Mouse (Mus musculus) neural tube, embryonic 11.5 days (tissue): ENCODE measurements at regions not wholly inside any gene's neighbourhood (a gene's known extent, or its start where the extent isn't known, plus 50 kb on each side); places are given as distances from the start of the nearest gene placed in this dataset.
A peak's percentile ranks its signal among the peaks of the same experiment; 100 is the strongest.
"Not testable (repeated sequence)": the region's sequence is repeated elsewhere in the genome, so short reads cannot be mapped to it uniquely, and the experiment has no call there.

Experiments
- ATAC-seq: fragments of 200-750 bp; cut with Nextera tagmentation; 2 replicates; pipeline ENCODE4 v1.8.0; 2017; ENCODE audit warnings: moderate number of reproducible peaks, mild to moderate bottlenecking, moderate TSS enrichment, moderate library complexity; ENCODE audit not compliant: insufficient read depth, low FRiP score, low TSS enrichment
- DNase-seq: peaks from one replicate; pipeline ENCODE4 v3.0.0-alpha.2; 2015; ENCODE audit warnings: low spot score
- H3K27ac ChIP-seq: fragments of 300-500 bp; sonication (generic); 2 replicates; pipeline ENCODE4 v1.5.1; 2014; ENCODE audit warnings: low read depth, mild to moderate bottlenecking, low read length
- H3K27me3 ChIP-seq: fragments of 300-500 bp; sonication (generic); 2 replicates; pipeline ENCODE4 v1.6.1; 2014; ENCODE audit warnings: mild to moderate bottlenecking, low read length, mixed read lengths; ENCODE audit not compliant: control insufficient read depth, insufficient read depth
- H3K36me3 ChIP-seq: fragments of 300-500 bp; sonication (generic); 2 replicates; pipeline ENCODE4 v1.6.1; 2014; ENCODE audit warnings: mild to moderate bottlenecking, low read length, moderate library complexity, mixed read lengths; ENCODE audit not compliant: control insufficient read depth, insufficient read depth
- H3K4me1 ChIP-seq: fragments of 300-500 bp; sonication (generic); 2 replicates; pipeline ENCODE4 v1.6.1; 2014; ENCODE audit warnings: low read length, mixed read lengths; ENCODE audit not compliant: control insufficient read depth, insufficient read depth
- H3K4me2 ChIP-seq: fragments of 300-500 bp; sonication (generic); 2 replicates; pipeline ENCODE4 v1.6.1; 2014; ENCODE audit warnings: low read depth, mild to moderate bottlenecking, moderate library complexity
- H3K4me3 ChIP-seq: fragments of 300-500 bp; sonication (generic); 2 replicates; pipeline ENCODE4 v1.5.1; 2014; ENCODE audit warnings: low read depth, low read length
- H3K9ac ChIP-seq: fragments of 300-500 bp; sonication (generic); 2 replicates; pipeline ENCODE4 v1.6.1; 2014; ENCODE audit warnings: mild to moderate bottlenecking, low read length
- H3K9me3 ChIP-seq: fragments of 300-500 bp; sonication (generic); 2 replicates; pipeline ENCODE4 v1.6.1; 2016; ENCODE audit warnings: low read length; ENCODE audit not compliant: control insufficient read depth
- WGBS: fragments of 180-500 bp; shearing (Covaris S2); extraction: QIAGEN DNeasy Blood & Tissue Kit; methylation state at CpG from one replicate; pipeline ENCODE4 v1.1.7; 2014; 5-methylcytosine and 5-hydroxymethylcytosine counted together

DNA sequence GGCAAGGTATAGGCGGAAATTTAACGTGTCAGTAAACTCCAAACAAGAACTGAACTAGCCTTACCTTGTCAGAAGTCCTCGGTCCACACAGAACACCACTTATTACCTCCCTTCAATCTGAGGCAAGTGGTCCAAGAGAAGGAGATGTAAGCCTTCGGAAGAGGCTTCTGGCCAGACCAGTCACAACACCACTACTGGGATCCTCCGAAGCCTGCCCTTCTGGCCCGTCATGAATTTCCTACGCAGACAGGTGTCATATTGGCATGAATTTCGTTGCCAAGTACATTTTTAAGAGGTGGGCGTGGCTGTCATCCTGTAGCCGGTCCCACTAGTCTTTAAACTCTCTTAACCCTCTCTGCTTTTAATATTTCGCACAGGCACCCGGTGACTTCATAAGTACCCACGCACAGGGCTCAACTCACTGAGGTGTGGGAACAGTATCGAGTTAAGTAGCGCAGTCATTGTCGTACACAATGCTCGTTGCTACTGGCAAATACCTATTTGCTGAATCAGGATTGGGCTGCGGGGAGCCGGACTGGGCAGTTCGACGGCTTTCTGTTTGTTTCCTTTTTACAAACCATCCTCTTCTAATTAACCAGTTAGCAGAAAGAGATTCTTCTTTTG is 86.7 kb upstream of the Adgrl2 start:
- H3K4me2 ChIP-seq, result no peak overlapping the region
- 82% methylated on average over 21 of the region's 21 CpGs for WGBS
- ATAC-seq (no peak), DNase-seq (no peak)
- H3K27ac ChIP-seq, result no peak overlapping the region
- no peaks in the 10 kb centered on the region for H3K4me1 ChIP-seq
- no peak overlapping the region for H3K4me3 ChIP-seq
- no peak overlapping the region for H3K9ac ChIP-seq
- no peaks in the 10 kb centered on the region for H3K27me3 ChIP-seq
- no peaks in the 10 kb centered on the region for H3K9me3 ChIP-seq
- H3K36me3 ChIP-seq, result no peaks in the 10 kb centered on the region

DNA sequence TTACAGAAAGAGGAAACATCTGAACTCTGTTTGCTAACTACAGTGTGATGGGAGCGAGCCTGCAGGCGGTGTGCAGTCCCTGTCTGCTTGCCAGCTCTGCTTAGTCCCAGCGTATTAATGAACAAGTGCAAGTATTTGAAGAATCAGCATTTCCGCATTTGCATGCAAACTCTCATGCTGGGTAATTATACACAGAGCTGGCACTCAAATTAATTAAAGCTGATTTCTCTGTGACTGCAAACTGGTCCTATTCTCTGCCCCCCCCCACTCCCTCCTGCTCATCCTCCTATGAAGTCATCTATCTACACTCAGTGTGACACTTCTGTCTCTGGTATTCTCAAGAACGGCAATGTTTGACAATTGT is 85.1 kb upstream of the Adgrl2 start:
- no peaks in the 10 kb centered on the region for H3K36me3 ChIP-seq
- no peak overlapping the region for H3K9ac ChIP-seq
- no peak for ATAC-seq
- H3K27me3 ChIP-seq, result no peaks in the 10 kb centered on the region
- no peak overlapping the region for H3K4me3 ChIP-seq
- no peaks in the 10 kb centered on the region for H3K4me1 ChIP-seq
- H3K9me3 ChIP-seq, result no peaks in the 10 kb centered on the region
- no peak overlapping the region for H3K4me2 ChIP-seq
- no peak for DNase-seq
- 81% methylated on average over 5 of the region's 5 CpGs for WGBS
- H3K27ac ChIP-seq, result no peak overlapping the region

DNA sequence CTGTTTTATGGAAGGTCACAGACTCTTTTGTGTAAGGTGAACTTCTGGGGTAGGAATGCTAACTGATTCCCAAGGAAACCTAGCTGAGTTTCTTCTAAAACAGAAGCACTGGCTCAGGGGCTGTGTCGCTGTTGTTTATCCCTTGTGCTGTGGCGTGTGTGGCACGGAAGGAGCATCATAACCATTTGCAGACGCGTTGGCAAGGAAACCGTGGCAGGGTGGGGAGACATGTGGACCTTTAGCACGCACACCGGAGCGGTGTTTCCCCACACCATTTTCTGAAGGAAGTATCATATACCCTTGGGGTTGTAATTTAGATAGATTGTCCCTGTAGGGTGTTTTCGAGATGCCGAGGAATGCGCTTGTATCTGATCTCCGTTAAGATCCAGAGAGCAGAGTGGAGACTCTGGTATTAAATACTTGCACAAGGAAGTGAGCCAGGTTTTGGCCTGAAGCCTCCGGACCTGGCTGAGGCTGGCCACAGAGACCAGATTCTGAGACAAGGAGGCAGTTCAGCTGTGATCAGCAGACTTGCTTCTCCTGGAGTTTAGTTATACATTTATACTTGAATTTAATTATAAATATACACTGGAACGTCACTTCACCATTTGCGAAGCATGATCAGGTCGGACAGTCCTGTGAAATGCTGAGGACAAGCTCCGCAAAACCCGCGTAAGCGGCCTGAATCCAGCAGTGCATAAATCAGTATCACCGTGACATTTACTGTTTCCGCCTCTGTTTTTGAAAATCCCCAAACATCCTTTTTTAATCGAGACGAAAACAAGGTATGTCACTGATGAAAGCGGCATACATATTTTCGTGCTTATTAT is 84.5 kb upstream of the Adgrl2 start:
- no peak for DNase-seq
- H3K9me3 ChIP-seq, result no peaks in the 10 kb centered on the region
- no peak overlapping the region for H3K9ac ChIP-seq
- no peaks in the 10 kb centered on the region for H3K4me1 ChIP-seq
- H3K4me3 ChIP-seq, result no peak overlapping the region
- 71% methylated on average over 27 of the region's 27 CpGs for WGBS
- H3K27ac ChIP-seq, result no peak overlapping the region
- H3K27me3 ChIP-seq, result no peaks in the 10 kb centered on the region
- H3K36me3 ChIP-seq, result no peaks in the 10 kb centered on the region
- peak; percentile 41; the same call in 1 of the 2 replicates for ATAC-seq
- no peak overlapping the region for H3K4me2 ChIP-seq

DNA sequence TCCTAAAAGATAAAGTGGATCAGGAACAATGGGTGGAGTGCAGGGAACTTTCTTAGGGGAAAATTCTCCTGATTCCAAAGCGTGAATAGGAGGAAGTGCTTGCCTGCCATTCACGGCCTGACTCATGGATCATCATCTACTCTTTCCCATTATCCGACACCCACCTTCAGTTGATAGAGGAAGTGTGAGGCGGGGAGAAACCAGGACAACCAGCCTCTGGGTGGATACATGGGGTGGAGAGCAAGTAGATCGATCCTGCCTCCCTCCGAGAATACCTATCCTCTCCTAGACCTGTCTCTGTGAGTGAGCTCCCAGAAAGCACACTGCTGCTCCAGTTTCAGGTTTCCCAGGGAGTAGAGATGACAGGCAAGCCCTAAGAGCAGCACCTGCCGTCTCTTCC is 79.8 kb upstream of the Adgrl2 start:
- no peaks in the 10 kb centered on the region for H3K27me3 ChIP-seq
- no peak overlapping the region for H3K4me2 ChIP-seq
- no peaks in the 10 kb centered on the region for H3K4me1 ChIP-seq
- DNase-seq (no peak), ATAC-seq (no peak)
- H3K9me3 ChIP-seq, result no peaks in the 10 kb centered on the region
- H3K27ac ChIP-seq, result no peak overlapping the region
- H3K36me3 ChIP-seq, result no peaks in the 10 kb centered on the region
- no peak overlapping the region for H3K9ac ChIP-seq
- no peak overlapping the region for H3K4me3 ChIP-seq
- 70% methylated on average over 7 of the region's 7 CpGs for WGBS

- DNase-seq (no peak), ATAC-seq (no peak)
- Histone ChIP-seq H3K36me3 (no peaks in the 10 kb centered on the region), H3K27ac (no peak overlapping the region), H3K9ac (no peak overlapping the region), H3K9me3 (no peaks in the 10 kb centered on the region), H3K27me3 (no peaks in the 10 kb centered on the region), H3K4me3 (no peak overlapping the region), H3K4me1 (no peaks in the 10 kb centered on the region), H3K4me2 (no peak overlapping the region)
- WGBS, result 92% methylated on average over 9 of the region's 9 CpGs
Observed at GRCm38 (mm10) chr3:149069436-149069835, 79.1 kb upstream of the Adgrl2 start.

DNA sequence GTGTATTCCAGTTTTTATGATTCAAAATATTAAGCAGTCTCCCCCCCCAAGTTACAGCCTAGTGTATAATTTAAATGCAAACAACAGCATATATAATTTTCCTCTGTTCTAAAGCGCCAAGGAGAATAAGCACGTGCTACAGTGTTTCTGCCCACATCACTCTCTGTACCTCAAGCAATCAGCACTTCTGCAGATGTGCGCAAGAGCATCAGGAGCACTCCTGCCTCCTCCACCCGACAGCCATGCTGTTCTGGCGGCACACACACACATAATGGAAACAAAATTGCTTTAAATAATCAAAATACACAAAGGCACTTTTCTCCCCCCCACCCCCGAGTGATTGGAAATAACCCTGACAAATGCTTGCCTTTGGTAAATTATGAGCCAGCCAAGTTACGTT is 78.5 kb upstream of the Adgrl2 start:
- WGBS, result 77% methylated on average over 7 of the region's 7 CpGs
- H3K27me3 ChIP-seq, result no peaks in the 10 kb centered on the region
- DNase-seq (no peak), ATAC-seq (peak; percentile 31; the same call in 1 of the 2 replicates)
- H3K4me1 ChIP-seq, result no peaks in the 10 kb centered on the region
- H3K4me2 ChIP-seq, result no peak overlapping the region
- H3K27ac ChIP-seq, result no peak overlapping the region
- H3K9ac ChIP-seq, result no peak overlapping the region
- H3K4me3 ChIP-seq, result no peak overlapping the region
- H3K36me3 ChIP-seq, result no peaks in the 10 kb centered on the region
- no peaks in the 10 kb centered on the region for H3K9me3 ChIP-seq

DNA sequence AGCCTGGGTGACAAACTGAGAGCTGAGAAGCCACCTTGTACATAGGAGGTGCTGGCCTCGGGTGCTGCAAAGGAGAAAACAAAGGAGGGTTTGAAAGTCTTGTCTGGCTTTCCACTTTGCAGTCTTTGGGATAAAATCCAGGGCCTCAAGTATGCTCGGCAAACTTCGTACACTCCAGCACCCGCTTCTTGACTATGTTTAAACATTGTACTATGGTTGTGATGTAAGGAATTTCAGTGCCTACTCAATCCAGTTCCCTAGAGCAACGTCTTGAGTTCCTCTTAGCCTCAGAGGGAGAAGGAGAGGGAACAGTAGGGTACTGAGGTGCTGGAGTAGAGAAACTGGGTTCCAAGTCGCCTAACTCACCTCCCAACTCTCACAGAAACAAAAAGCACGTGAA is 77.4 kb upstream of the Adgrl2 start:
- Histone ChIP-seq H3K27ac (no peak overlapping the region), H3K4me3 (no peak overlapping the region), H3K36me3 (no peaks in the 10 kb centered on the region), H3K4me2 (no peak overlapping the region), H3K4me1 (no peaks in the 10 kb centered on the region), H3K27me3 (no peaks in the 10 kb centered on the region), H3K9ac (no peak overlapping the region), H3K9me3 (no peaks in the 10 kb centered on the region)
- 86% methylated on average over 7 of the region's 7 CpGs for WGBS
- no peak for ATAC-seq
- DNase-seq, result no peak

DNA sequence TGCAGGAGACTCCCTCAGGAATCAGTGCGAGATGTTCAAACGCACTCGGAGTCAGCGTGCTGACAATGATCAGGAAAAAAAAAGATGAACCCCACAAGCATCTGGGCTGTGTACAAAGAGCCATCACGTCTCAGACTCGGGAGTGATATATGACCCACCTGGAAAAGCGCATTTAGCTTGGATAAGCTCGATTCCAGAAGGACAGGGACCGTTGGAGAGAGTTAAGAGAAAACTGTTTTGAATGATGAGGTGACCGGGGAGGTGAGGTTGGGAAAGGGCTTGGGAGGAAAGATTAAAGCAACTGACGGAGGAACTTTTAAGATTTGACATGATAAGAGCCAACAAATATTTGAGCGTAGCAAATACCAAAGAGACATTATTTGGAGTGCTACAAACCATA is 64.7 kb upstream of the Adgrl2 start:
- WGBS, result 50% methylated on average over 12 of the region's 12 CpGs
- Histone ChIP-seq H3K4me2 (no peak overlapping the region), H3K27me3 (no peaks in the 10 kb centered on the region), H3K36me3 (no peaks in the 10 kb centered on the region), H3K4me3 (no peak overlapping the region), H3K4me1 (no peaks in the 10 kb centered on the region), H3K27ac (no peak overlapping the region), H3K9ac (no peak overlapping the region), H3K9me3 (no peaks in the 10 kb centered on the region)
- no peak for ATAC-seq
- no peak for DNase-seq

DNA sequence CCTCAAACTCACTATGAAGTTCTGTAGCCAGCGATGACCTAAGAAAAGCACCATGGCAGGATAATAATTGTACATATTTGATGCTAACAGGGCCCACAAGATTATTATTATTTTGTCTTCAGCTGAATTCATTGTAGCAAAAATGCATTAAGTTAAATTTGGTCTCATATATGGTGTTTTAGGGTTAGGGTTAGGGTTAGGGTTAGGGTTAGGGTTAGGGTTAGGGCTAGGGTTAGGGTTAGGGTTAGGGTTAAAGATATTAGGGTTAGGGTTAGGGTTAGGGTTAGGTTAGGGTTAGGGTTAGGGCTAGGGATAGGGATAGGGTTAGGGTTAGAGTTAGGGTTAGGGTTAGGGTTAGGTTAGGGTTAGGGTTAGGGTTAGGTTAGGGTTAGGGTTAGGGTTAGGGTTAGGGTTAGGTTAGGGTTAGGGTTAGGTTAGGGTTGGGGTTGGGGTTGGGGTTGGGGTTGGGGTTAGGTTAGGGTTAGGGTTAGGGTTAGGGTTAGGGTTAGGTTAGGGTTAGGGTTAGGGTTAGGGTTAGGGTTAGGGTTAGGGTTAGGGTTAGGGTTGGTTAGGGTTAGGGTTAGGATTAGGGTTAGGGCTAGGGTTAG is 62.0 kb upstream of the Adgrl2 start:
- H3K4me2 ChIP-seq, H3K9ac ChIP-seq, H3K9me3 ChIP-seq, H3K27ac ChIP-seq, H3K27me3 ChIP-seq, ATAC-seq, DNase-seq, H3K4me3 ChIP-seq, H3K4me1 ChIP-seq, H3K36me3 ChIP-seq: not testable (repeated sequence)
- WGBS, result 93% methylated on average over 1 of the region's 1 CpGs
